Mouse (Mus musculus) liver, embryonic 16.5 days (tissue): ENCODE measurements around the gene Mrps23. TPM values are rescaled to one million over a fixed set of nuclear protein-coding genes. Genes with fewer than 3 reads are reported as not detected.

Experiments used
- ATAC-seq: fragments of 200-750 bp; cut with Nextera tagmentation; 2 replicates; pipeline ENCODE4 v1.8.0; 2017; ENCODE audit warnings: low read depth, mild to moderate bottlenecking, moderate number of reproducible peaks, moderate library complexity
- H3K27ac ChIP-seq: fragments of 300-500 bp; sonication (generic); 2 replicates; pipeline ENCODE4 v1.5.1; 2014; ENCODE audit warnings: mild to moderate bottlenecking, low read length
- H3K27me3 ChIP-seq: fragments of 300-500 bp; sonication (generic); 2 replicates; pipeline ENCODE4 v1.6.1; 2014; ENCODE audit warnings: low read depth, low read length, mixed read lengths; ENCODE audit not compliant: control insufficient read depth, insufficient read depth
- H3K36me3 ChIP-seq: fragments of 300-500 bp; sonication (generic); 2 replicates; pipeline ENCODE4 v1.6.1; 2014; ENCODE audit warnings: mild to moderate bottlenecking; ENCODE audit not compliant: control insufficient read depth, insufficient read depth
- H3K4me1 ChIP-seq: fragments of 300-500 bp; sonication (generic); 2 replicates; pipeline ENCODE4 v1.6.1; 2014; ENCODE audit warnings: low read depth, low read length, mixed read lengths; ENCODE audit not compliant: control insufficient read depth
- H3K4me2 ChIP-seq: fragments of 300-500 bp; sonication (generic); 2 replicates; pipeline ENCODE4 v1.6.1; 2014; ENCODE audit warnings: low read depth, low read length, mixed read lengths
- H3K4me3 ChIP-seq: fragments of 300-500 bp; sonication (generic); 2 replicates; pipeline ENCODE4 v1.5.1; 2014; ENCODE audit warnings: low read depth, mild to moderate bottlenecking, low read length
- H3K9ac ChIP-seq: fragments of 300-500 bp; sonication (generic); 2 replicates; pipeline ENCODE4 v1.6.1; 2014; ENCODE audit warnings: low read depth, low read length
- H3K9me3 ChIP-seq: fragments of 300-500 bp; sonication (generic); replicated peaks from 2 replicates; pipeline ENCODE4 v1.6.1; 2016; ENCODE audit warnings: low read length; ENCODE audit not compliant: control insufficient read depth
- WGBS: fragments of 180-500 bp; shearing (Covaris S2); extraction: QIAGEN DNeasy Blood & Tissue Kit; methylation state at CpG from one replicate; pipeline ENCODE4 v1.1.7; 2014; ENCODE audit not compliant: insufficient replicate concordance; 5-methylcytosine and 5-hydroxymethylcytosine counted together
- polyA plus RNA-seq: library from polyadenylated mRNA; unstranded; fragments of >200 nt; fragmentation: Nextera tagmentation; extraction: Ambion mirVana; gene quantifications from 2 replicates; pipeline ENCODE4 v1.2.1, GENCODE M21; 2015

The Mrps23 gene
- polyA plus RNA-seq, 1 experiment from 2014 or later = 23.5 TPM

DNA sequence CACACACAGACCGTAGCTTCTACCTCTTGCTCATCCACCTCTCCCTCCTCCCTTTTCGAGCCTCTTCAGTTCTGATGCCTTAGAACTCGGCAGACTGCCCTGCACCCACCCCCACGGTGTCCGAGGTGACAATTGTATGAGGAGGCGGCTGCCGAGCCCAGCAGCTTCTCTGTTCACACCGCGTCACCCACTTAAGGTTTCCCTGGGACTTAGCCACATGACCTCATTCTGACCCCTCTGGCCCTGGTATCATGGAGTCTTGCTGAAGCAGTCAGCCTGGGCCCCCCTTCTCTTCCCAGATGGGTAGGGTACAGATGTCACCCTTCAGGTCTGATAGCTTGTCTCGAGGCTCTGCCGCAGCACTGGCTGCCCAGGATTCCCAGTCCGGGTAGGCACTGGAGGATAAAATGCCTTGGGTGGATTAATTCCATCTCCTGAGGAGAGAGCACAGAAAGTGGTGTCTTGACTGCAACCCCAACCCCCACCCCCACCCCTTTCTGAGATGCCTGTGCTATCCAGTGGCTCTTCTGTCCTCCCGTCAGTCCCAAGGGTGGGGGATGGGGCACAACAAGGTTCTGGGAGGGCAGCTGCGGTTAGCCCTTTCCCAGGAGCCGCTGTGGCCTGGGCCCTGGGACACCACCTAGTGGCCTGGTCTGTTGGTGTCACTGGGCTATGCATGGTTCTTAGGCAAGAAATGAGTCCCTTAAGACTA, 42.4 kb upstream of the Mrps23 start:
- WGBS = 0% methylated on average over 14 of the region's 15 CpGs
- Histone ChIP-seq H3K4me3 (peak overlapping the region; percentile 50), H3K9me3 (no peaks in the 10 kb centered on the region), H3K9ac (no peak overlapping the region), H3K4me2 (peak overlapping the region; percentile 69), H3K4me1 (peaks cover 11% of the 10 kb centered on the region), H3K27me3 (no peaks in the 10 kb centered on the region; the same call in 1 of the 2 replicates), H3K36me3 (no peaks in the 10 kb centered on the region), H3K27ac (no peak overlapping the region)
- peak; percentile 71 for ATAC-seq

- no peak for ATAC-seq
- H3K4me1 ChIP-seq = peaks cover 11% of the 10 kb centered on the region
- 35% methylated on average over 4 of the region's 4 CpGs for WGBS
Observed at GRCm38 (mm10) chr11:88162740-88163139, 41.4 kb upstream of the Mrps23 start.

DNA sequence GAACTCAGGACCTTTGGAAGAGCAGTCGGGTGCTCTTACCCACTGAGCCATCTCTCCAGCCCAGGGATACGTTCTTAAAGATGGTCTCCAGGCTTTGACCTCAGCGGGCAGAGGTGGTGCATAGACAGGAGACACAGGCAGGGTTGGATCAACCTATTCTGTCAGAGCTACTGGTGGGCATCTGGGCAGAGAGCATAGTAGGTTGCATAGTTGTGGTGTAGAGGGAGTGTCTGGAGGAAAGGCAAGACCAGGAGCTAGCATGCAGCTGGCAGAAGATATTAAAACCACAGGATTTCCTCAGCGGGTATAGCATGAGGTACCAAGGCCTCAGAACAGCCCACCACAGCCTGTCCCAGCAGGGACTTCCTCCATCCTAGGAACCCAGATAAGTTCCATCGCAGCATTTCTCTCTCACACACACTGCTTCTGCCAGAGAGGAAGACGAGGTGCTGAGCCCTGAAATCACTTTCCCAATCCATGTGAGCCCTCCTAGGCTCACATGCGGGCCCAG, 39.9 kb upstream of the Mrps23 start:
- Histone ChIP-seq H3K4me1 (peaks cover 11% of the 10 kb centered on the region), H3K4me2 (no peak overlapping the region), H3K27me3 (no peaks in the 10 kb centered on the region; the same call in 1 of the 2 replicates), H3K9ac (no peak overlapping the region), H3K9me3 (no peaks in the 10 kb centered on the region), H3K27ac (peak overlapping the region; percentile 10; the same call in 1 of the 2 replicates), H3K4me3 (no peak overlapping the region), H3K36me3 (no peaks in the 10 kb centered on the region)
- WGBS = 28% methylated on average over 7 of the region's 7 CpGs
- ATAC-seq = 0 out of 2 replicates have a peak, but pooled peaks have one; percentile 14

More at GRCm38 (mm10) chr11:88162740-88163139, 41.4 kb upstream of the Mrps23 start:
- Histone ChIP-seq H3K36me3 (no peaks in the 10 kb centered on the region), H3K27ac (no peak overlapping the region), H3K4me3 (no peak overlapping the region), H3K9me3 (no peaks in the 10 kb centered on the region), H3K4me2 (no peak overlapping the region), H3K27me3 (no peaks in the 10 kb centered on the region; the same call in 1 of the 2 replicates), H3K9ac (no peak overlapping the region)

- 24% methylated on average over 15 of the region's 15 CpGs for WGBS
- peaks cover 5% of the 10 kb centered on the region for H3K27me3 ChIP-seq
- H3K4me2 ChIP-seq = no peak overlapping the region
- H3K27ac ChIP-seq = peak overlapping the region; percentile 10; the same call in 1 of the 2 replicates
- no peak overlapping the region for H3K4me3 ChIP-seq
- no peaks in the 10 kb centered on the region for H3K9me3 ChIP-seq
- no peak for ATAC-seq
- peaks cover 11% of the 10 kb centered on the region for H3K4me1 ChIP-seq
- H3K36me3 ChIP-seq = no peaks in the 10 kb centered on the region
- H3K9ac ChIP-seq = no peak overlapping the region
Observed at GRCm38 (mm10) chr11:88164801-88165377, 39.3 kb upstream of the Mrps23 start.

- peaks cover 9% of the 10 kb centered on the region for H3K27me3 ChIP-seq
- peaks cover 11% of the 10 kb centered on the region for H3K4me1 ChIP-seq
- no peak overlapping the region for H3K27ac ChIP-seq
- H3K4me3 ChIP-seq = no peak overlapping the region
- 48% methylated on average over 10 of the region's 10 CpGs for WGBS
- H3K4me2 ChIP-seq = no peak overlapping the region
- no peaks in the 10 kb centered on the region for H3K9me3 ChIP-seq
- H3K36me3 ChIP-seq = no peaks in the 10 kb centered on the region
- ATAC-seq = no peak
- H3K9ac ChIP-seq = no peak overlapping the region
Observed at GRCm38 (mm10) chr11:88165683-88166364, 38.4 kb upstream of the Mrps23 start.

- 61% methylated on average over 7 of the region's 7 CpGs for WGBS
- no peak overlapping the region for H3K4me3 ChIP-seq
- H3K4me1 ChIP-seq = peaks cover 9% of the 10 kb centered on the region
- H3K9ac ChIP-seq = no peak overlapping the region
- H3K4me2 ChIP-seq = no peak overlapping the region
- ATAC-seq = no peak
- H3K27me3 ChIP-seq = peaks cover 12% of the 10 kb centered on the region
- H3K27ac ChIP-seq = no peak overlapping the region
- H3K9me3 ChIP-seq = no peaks in the 10 kb centered on the region
- no peaks in the 10 kb centered on the region for H3K36me3 ChIP-seq
Observed at GRCm38 (mm10) chr11:88166471-88166870, 37.7 kb upstream of the Mrps23 start.

GRCm38 (mm10) chr11:88168611-88169010, 35.6 kb upstream of the Mrps23 start:
- no peaks in the 10 kb centered on the region for H3K36me3 ChIP-seq
- H3K4me3 ChIP-seq = no peak overlapping the region
- H3K9ac ChIP-seq = no peak overlapping the region
- peaks cover 3% of the 10 kb centered on the region for H3K4me1 ChIP-seq
- WGBS = 41% methylated on average over 3 of the region's 3 CpGs
- H3K27me3 ChIP-seq = peaks cover 14% of the 10 kb centered on the region
- no peak overlapping the region for H3K27ac ChIP-seq
- no peak for ATAC-seq
- no peaks in the 10 kb centered on the region for H3K9me3 ChIP-seq
- no peak overlapping the region for H3K4me2 ChIP-seq

DNA sequence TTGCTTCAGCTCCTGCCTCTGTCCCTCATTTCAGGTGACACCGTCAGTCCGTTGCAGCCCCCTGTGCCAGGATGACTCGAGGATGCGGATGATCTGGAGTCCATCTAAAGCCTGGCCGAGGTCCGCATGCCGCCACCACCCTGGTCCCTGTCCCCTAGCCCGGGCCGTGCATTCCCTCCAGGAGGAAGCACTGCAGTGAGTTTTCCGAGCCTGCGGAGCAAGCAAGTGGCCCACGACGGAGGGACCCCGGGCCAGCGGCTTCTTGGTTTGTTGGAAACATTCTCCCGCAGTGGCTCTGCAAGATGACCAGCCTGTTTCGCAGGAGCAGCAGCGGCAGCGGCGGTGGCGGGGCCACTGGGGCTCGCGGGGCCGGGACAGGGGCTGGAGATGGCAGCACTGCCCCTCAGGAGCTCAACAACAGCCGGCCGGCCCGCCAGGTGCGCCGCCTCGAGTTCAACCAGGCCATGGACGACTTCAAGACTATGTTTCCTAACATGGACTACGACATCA, 34.6 kb upstream of the Mrps23 start:
- Histone ChIP-seq H3K9me3 (no peaks in the 10 kb centered on the region), H3K4me2 (no peak overlapping the region), H3K27me3 (peaks cover 14% of the 10 kb centered on the region), H3K9ac (no peak overlapping the region), H3K27ac (no peak overlapping the region), H3K36me3 (no peaks in the 10 kb centered on the region), H3K4me3 (no peak overlapping the region), H3K4me1 (peaks cover 2% of the 10 kb centered on the region)
- no peak for ATAC-seq
- 41% methylated on average over 32 of the region's 32 CpGs for WGBS
